Mouse (Mus musculus) hindbrain, embryonic 11.5 days (tissue): Measurements from ENCODE around the gene Kctd21. TPM values are rescaled to one million over a fixed set of nuclear protein-coding genes. Genes with fewer than 3 reads are reported as not detected.

Experiments
- ATAC-seq: fragments of 200-750 bp; cut with Nextera tagmentation; 2 replicates; pipeline ENCODE4 v1.8.0; 2017; ENCODE audit warnings: mild to moderate bottlenecking, moderate TSS enrichment, moderate library complexity; ENCODE audit not compliant: low FRiP score
- DNase-seq: peaks from one replicate; pipeline ENCODE4 v3.0.0-alpha.2; 2015; ENCODE audit warnings: low spot score
- H3K27ac ChIP-seq: fragments of 300-500 bp; sonication (generic); 2 replicates; pipeline ENCODE4 v1.5.1; 2014; ENCODE audit warnings: mild to moderate bottlenecking, low read depth, low read length
- H3K27me3 ChIP-seq: fragments of 300-500 bp; sonication (generic); 2 replicates; pipeline ENCODE4 v1.6.1; 2014; ENCODE audit warnings: mild to moderate bottlenecking, low read length, moderate library complexity, mixed read lengths; ENCODE audit not compliant: control insufficient read depth, insufficient read depth
- H3K36me3 ChIP-seq: fragments of 300-500 bp; sonication (generic); 2 replicates; pipeline ENCODE4 v1.6.1; 2014; ENCODE audit warnings: mild to moderate bottlenecking, low read length, moderate library complexity, mixed read lengths; ENCODE audit not compliant: control insufficient read depth, insufficient read depth
- H3K4me1 ChIP-seq: fragments of 300-500 bp; sonication (generic); replicated peaks from 2 replicates; pipeline ENCODE4 v1.6.1; 2014; ENCODE audit warnings: low read length, mixed read lengths; ENCODE audit not compliant: control insufficient read depth, insufficient read depth
- H3K4me2 ChIP-seq: fragments of 300-500 bp; sonication (generic); replicated peaks from 2 replicates; pipeline ENCODE4 v1.6.1; 2014; ENCODE audit warnings: mild to moderate bottlenecking, low read depth, low read length
- H3K4me3 ChIP-seq: fragments of 300-500 bp; sonication (generic); 2 replicates; pipeline ENCODE4 v1.5.1; 2014; ENCODE audit warnings: low read depth, low read length
- H3K9ac ChIP-seq: fragments of 300-500 bp; sonication (generic); 2 replicates; pipeline ENCODE4 v1.6.1; 2014; ENCODE audit warnings: low read depth, low read length
- H3K9me3 ChIP-seq: fragments of 300-500 bp; sonication (generic); 2 replicates; pipeline ENCODE4 v1.6.1; 2016; ENCODE audit warnings: low read length; ENCODE audit not compliant: control insufficient read depth
- WGBS: fragments of 180-500 bp; shearing (Covaris S2); extraction: QIAGEN DNeasy Blood & Tissue Kit; methylation state at CpG from one replicate; pipeline ENCODE4 v1.1.7; 2014; 5-methylcytosine and 5-hydroxymethylcytosine counted together
- polyA plus RNA-seq: library from polyadenylated mRNA; unstranded; fragments of >200 nt; fragmentation: Nextera tagmentation; extraction: Ambion mirVana; gene quantifications from 2 replicates; pipeline ENCODE4 v1.2.1, GENCODE M21; 2014

Kctd21 gene
- polyA plus RNA-seq, 1 experiment from 2014 or later = 6.8 TPM

DNA sequence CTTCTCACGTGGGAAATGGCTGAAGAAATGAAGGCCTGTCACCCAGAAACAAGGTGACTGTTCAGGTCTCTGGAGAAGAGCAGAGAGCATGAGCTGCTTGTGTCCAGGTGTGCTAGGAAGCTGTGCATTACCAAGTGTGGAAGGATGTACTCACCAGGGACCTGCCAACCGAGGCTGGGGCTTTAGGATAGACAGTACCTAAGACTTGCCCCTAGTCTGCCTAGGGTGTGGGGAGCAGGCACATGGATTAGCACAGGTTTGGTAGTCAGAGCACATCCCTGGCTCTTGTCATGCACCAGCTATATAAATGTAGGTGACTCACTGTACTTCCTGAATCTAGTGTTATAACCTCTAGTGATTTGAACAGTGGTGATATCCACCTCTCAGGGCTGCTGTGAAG lies 28.5 kb upstream of the Kctd21 start:
- no peak overlapping the region for H3K4me3 ChIP-seq
- H3K4me1 ChIP-seq = no peaks in the 10 kb centered on the region
- H3K27ac ChIP-seq = no peak overlapping the region
- no peak overlapping the region for H3K9ac ChIP-seq
- WGBS = 79% methylated on average over 2 of the region's 2 CpGs
- DNase-seq = no peak
- peaks cover 3% of the 10 kb centered on the region for H3K36me3 ChIP-seq
- ATAC-seq = no peak
- no peak overlapping the region for H3K4me2 ChIP-seq
- no peaks in the 10 kb centered on the region for H3K9me3 ChIP-seq
- no peaks in the 10 kb centered on the region for H3K27me3 ChIP-seq

- H3K4me2 ChIP-seq = no peak overlapping the region
- DNase-seq (no peak), ATAC-seq (no peak)
- H3K27ac ChIP-seq = no peak overlapping the region
- H3K27me3 ChIP-seq = no peaks in the 10 kb centered on the region
- H3K36me3 ChIP-seq = peaks cover 3% of the 10 kb centered on the region
- H3K4me1 ChIP-seq = no peaks in the 10 kb centered on the region
- no peak overlapping the region for H3K9ac ChIP-seq
- no peaks in the 10 kb centered on the region for H3K9me3 ChIP-seq
- no peak overlapping the region for H3K4me3 ChIP-seq
Observed at GRCm38 (mm10) chr7:97304471-97304870, 27.7 kb upstream of the Kctd21 start.

DNA sequence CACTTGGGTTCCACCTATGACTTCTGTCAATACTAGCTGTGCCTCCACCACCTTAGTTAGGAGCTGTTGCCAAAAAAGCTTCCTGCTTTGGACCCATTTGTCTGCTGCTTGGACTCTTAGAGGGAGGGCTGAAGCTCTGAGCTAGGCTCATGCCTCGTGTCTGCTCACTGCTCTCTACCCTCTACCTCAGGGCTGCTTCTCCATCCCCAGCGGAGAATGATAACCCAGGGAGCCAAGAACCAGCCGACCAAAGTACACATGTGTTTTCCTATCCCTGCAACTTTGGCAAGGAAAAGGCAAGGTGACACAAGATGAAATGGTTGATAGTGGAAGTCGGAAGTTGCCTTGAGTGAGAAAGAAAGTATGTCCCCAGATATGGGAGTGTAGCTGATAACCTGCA lies 26.9 kb upstream of the Kctd21 start:
- H3K4me3 ChIP-seq = no peak overlapping the region
- no peak overlapping the region for H3K27ac ChIP-seq
- ATAC-seq (no peak), DNase-seq (no peak)
- no peaks in the 10 kb centered on the region for H3K27me3 ChIP-seq
- H3K4me2 ChIP-seq = no peak overlapping the region
- no peak overlapping the region for H3K9ac ChIP-seq
- H3K9me3 ChIP-seq = no peaks in the 10 kb centered on the region
- peaks cover 3% of the 10 kb centered on the region for H3K36me3 ChIP-seq
- no peaks in the 10 kb centered on the region for H3K4me1 ChIP-seq
- WGBS = 91% methylated on average over 4 of the region's 4 CpGs

- no peaks in the 10 kb centered on the region for H3K9me3 ChIP-seq
- no peak overlapping the region for H3K9ac ChIP-seq
- H3K4me1 ChIP-seq = no peaks in the 10 kb centered on the region
- peaks cover 3% of the 10 kb centered on the region for H3K36me3 ChIP-seq
- DNase-seq = no peak
- no peaks in the 10 kb centered on the region for H3K27me3 ChIP-seq
- no peak overlapping the region for H3K4me2 ChIP-seq
- no peak overlapping the region for H3K27ac ChIP-seq
- ATAC-seq = no peak
- H3K4me3 ChIP-seq = no peak overlapping the region
- WGBS = 92% methylated on average over 2 of the region's 2 CpGs
Observed at GRCm38 (mm10) chr7:97306813-97307212, 25.3 kb upstream of the Kctd21 start.

GRCm38 (mm10) chr7:97307546-97307945 lies 24.6 kb upstream of the Kctd21 start:
- H3K36me3 ChIP-seq = peaks cover 3% of the 10 kb centered on the region
- H3K4me2 ChIP-seq = no peak overlapping the region
- no peaks in the 10 kb centered on the region for H3K9me3 ChIP-seq
- DNase-seq (no peak), ATAC-seq (no peak)
- WGBS = 94% methylated on average over 1 of the region's 1 CpGs
- no peak overlapping the region for H3K4me3 ChIP-seq
- no peak overlapping the region for H3K27ac ChIP-seq
- no peaks in the 10 kb centered on the region for H3K27me3 ChIP-seq
- no peaks in the 10 kb centered on the region for H3K4me1 ChIP-seq
- no peak overlapping the region for H3K9ac ChIP-seq

DNA sequence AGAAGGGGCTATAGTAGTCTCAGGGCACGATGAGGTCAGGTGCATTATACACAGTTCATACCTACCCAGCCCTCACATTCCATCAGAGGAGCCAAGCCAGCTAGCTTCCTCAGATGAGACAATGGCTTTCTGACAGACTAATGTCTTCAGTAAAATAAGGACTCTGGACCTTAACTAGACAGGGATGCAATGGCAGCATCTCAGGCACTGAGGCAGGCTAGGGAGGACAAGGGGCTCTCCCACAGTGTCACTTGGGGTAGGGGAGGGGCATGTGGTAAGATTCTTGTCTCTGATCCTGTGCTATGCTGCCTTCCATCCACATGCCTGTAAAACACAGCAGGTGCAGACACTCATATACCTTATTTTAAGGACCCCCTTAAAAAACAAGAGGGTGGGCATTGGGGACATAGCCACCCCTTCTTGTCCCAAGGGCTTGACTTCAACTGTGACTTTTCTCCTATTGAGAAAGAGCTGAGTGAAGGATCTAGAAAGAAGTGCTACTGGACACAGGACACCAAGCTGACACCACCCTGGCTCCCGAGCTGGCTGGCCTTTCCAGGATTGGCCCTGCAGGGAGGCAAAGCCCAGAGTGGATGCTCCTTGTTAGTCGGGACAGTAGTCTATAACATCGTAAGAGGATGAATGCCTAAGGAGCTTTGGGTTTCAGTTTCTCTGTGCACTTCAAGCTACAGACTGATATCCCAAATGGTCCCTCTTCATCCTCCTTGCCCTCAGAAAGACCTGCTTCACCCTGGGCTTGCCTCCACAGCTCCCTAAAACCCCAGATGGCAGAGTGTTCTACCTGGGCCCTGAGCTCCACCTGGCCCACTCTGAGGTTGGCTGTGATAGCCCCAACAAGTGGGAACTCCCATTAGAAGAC lies 22.4 kb upstream of the Kctd21 start:
- DNase-seq (no peak), ATAC-seq (no peak)
- H3K27ac ChIP-seq = no peak overlapping the region
- H3K27me3 ChIP-seq = no peaks in the 10 kb centered on the region
- no peak overlapping the region for H3K9ac ChIP-seq
- no peaks in the 10 kb centered on the region for H3K4me1 ChIP-seq
- peaks cover 3% of the 10 kb centered on the region for H3K36me3 ChIP-seq
- 88% methylated on average over 4 of the region's 4 CpGs for WGBS
- no peaks in the 10 kb centered on the region for H3K9me3 ChIP-seq
- H3K4me2 ChIP-seq = no peak overlapping the region
- no peak overlapping the region for H3K4me3 ChIP-seq

DNA sequence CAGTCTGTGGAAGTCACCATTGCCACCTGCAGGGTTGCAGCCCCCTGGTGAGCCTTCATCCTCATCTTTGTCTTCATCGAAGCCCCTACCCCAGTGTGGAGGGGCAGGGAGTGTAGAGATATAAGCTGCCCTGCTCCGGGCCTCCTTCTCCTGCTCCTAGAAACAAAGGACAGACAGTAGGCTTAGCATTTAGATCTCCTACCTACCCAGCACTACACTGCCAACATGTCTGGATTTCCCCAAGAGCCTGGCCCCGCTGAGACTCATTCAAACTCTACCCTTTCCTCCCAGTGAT lies 21.8 kb upstream of the Kctd21 start:
- WGBS = 85% methylated on average over 3 of the region's 3 CpGs
- Histone ChIP-seq H3K4me3 (no peak overlapping the region), H3K9ac (no peak overlapping the region), H3K36me3 (peaks cover 3% of the 10 kb centered on the region), H3K4me1 (no peaks in the 10 kb centered on the region), H3K9me3 (no peaks in the 10 kb centered on the region), H3K4me2 (no peak overlapping the region), H3K27ac (no peak overlapping the region), H3K27me3 (no peaks in the 10 kb centered on the region)
- ATAC-seq (no peak), DNase-seq (no peak)

- no peaks in the 10 kb centered on the region for H3K9me3 ChIP-seq
- WGBS = 89% methylated on average over 14 of the region's 14 CpGs
- no peaks in the 10 kb centered on the region for H3K27me3 ChIP-seq
- H3K4me2 ChIP-seq = no peak overlapping the region
- no peak overlapping the region for H3K4me3 ChIP-seq
- H3K9ac ChIP-seq = no peak overlapping the region
- H3K4me1 ChIP-seq = no peaks in the 10 kb centered on the region
- H3K36me3 ChIP-seq = peaks cover 3% of the 10 kb centered on the region
- H3K27ac ChIP-seq = no peak overlapping the region
- no peak for ATAC-seq
- no peak for DNase-seq
Observed at GRCm38 (mm10) chr7:97311620-97312019, 20.5 kb upstream of the Kctd21 start.

GRCm38 (mm10) chr7:97312196-97312595 lies 19.9 kb upstream of the Kctd21 start:
- no peak for DNase-seq
- 84% methylated on average over 17 of the region's 17 CpGs for WGBS
- Histone ChIP-seq H3K9ac (no peak overlapping the region), H3K27ac (no peak overlapping the region), H3K9me3 (no peaks in the 10 kb centered on the region), H3K4me2 (no peak overlapping the region), H3K4me1 (no peaks in the 10 kb centered on the region), H3K4me3 (no peak overlapping the region), H3K36me3 (peaks cover 3% of the 10 kb centered on the region), H3K27me3 (no peaks in the 10 kb centered on the region)
- ATAC-seq = no peak
